Mouse (Mus musculus) thymus, postnatal 14 days (tissue): ENCODE measurements at regions not wholly inside any gene's neighbourhood (a gene's known extent, or its start where the extent isn't known, plus 50 kb on each side); places are given as distances from the start of the nearest gene placed in this dataset.

ENCODE experiments used
- DNase-seq: peaks from one replicate; pipeline ENCODE4 v3.0.0; 2021

DNA sequence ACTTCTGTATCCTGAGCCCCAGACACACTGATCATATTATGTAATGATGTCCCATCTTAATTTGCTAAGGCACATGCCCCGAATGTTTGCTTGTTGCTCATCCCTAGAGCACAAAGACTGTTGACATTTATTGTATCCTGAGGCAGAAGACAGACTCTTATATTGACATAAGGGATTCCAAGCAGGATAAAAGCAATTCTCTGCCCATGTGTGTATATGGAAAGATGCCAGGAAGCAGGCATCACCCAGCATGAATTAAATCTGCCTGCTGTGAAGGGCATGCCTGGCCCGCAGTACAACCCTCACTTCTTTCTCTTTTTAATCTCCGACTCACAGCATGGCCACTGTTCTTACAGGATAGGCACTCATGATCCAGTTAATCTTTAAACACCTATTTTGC is 125.3 kb downstream of the Usp46 start:
- DNase-seq, result no peak

DNA sequence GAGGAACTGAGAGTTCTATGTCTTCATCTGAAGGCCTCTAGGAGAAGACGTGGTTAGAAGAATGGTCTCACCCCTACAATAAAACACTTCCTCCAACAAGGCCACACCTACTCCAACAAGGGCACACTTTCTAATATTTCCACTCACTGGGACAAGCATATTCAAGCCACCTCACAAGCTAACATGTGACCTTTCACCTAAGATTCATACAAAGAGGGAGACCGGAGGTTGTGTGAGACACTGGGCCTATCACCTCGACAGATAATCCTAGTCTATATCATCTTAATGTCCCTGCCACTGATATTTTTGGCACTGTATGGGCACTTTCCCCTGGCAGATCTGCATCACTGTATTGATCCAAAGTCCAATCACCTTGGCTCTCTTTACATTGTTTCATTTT is 122.6 kb downstream of the Usp46 start:
- DNase-seq, result no peak

DNA sequence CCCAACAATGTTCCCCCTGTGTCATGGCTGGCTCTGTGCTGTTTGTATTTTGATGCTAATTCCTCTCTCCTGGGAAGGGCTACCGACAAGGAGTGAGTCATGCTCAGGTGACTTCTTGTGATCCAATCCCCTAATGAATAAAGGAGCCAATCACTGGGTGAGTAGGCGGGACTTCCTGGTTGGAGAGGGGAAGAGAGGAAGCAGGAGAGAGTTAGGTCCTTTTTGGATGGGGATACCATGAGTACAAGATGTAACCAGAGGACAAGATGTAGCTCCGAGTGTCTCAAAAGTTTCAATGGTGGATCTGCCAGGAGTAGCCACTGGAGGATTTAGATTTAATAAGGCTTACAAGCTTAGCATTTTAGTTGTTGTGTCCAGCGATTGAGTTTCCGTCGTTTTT is 122.1 kb downstream of the Usp46 start:
- no peak for DNase-seq

DNA sequence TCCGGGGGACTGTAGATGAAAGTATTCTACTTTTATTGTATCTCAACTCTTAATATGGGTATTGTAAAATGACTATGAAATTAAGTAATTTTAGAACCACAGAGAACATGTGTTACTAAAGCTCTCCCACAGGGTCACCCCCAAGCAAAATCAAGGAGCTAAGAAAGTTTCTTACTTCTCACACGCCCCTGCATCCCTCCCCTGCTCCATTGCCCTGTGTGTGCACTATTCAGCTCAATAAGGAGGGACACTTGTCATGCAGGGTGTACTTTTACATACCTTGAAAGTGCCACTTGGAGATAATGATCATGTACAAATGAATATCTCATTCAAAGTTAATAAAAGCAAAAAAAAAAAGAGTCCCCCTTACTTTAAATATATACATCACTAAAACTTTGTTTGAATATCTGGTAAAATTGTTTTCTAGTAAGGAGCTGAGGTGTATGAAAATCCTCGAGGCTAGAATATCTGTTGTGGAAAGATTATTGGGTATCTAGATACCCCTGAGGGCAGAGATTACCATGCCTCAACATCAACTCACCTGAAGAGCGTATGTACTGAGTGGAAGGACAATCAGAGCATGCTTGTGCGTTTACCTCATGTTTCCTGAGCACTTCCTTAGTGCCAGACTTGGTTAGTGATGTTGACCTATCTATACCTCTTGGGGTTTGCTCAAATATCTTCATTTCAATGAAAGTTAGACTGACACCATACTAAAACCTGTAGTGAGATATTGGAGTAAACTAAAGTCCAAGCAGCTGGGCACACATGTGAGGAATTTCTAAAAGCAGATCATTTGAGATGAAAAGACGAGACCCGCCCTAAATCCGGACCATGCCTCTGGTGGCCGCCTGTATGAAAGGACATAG is 120.0 kb downstream of the Usp46 start:
- no peak for DNase-seq
